Mouse (Mus musculus): Measurements from ENCODE around the gene Acot7. TPM values are rescaled to one million over a fixed set of nuclear protein-coding genes. Genes with fewer than 3 reads are reported as not detected.
A peak's percentile ranks its signal among the peaks of the same experiment; 100 is the strongest.

Acot7 gene
- polyA plus RNA-seq, 1 experiment from 2014 or later: 12.0 TPM

DNA sequence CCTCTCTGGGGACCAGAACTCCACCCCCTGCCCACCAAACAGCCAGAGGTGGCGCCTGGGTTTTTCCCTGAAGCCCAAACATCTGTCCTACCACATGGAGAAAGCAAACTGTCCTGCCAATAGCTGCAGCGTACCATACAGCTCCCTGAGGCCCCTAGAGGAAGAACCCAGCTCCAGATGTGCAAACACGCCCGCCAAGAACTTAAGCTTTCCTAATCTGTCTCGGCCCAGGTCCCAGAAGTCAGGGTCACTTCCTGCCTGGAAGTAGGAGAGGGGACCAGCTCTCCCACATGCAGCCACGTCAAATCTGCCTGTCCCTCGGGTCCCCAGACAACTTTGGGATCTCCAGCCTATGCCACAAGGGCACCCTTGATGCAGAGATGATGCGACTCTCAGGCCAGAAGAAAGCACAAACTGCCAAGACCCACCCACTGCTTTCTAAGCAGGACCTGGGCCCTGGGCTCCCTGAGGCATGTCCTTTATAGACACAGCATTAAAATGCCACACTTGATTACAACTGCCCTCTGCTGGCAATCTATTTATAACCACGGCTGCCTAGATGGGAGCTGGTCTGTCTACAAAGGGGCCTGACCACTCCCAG, 94.6 kb downstream of the Acot7 start:
- peaks cover 31% of the 10 kb centered on the region for H3K27me3 ChIP-seq (ENCODE audit: insufficient read depth, low read length)
- H3K9ac ChIP-seq (replicated peaks): no peak overlapping the region
- DNase-seq (no peak), ATAC-seq (no peak)
- TF ChIP-seq EP300 (IDR thresholded peaks at IDR 0.05; ENCODE audit: low read depth): no peak
- peak; percentile 30; the same call in 1 of the 2 replicates for TF ChIP-seq CTCF (IDR thresholded peaks at IDR 0.05; ENCODE audit: low read depth)
- peaks cover 9% of the 10 kb centered on the region for H3K4me1 ChIP-seq (ENCODE audit: insufficient read depth)
- H3K9me3 ChIP-seq (ENCODE audit: low read length): no peaks in the 10 kb centered on the region
- no peak overlapping the region for H3K4me3 ChIP-seq (ENCODE audit: low read depth, low read length)
- H3K36me3 ChIP-seq (replicated peaks; ENCODE audit: insufficient read depth, low read length): no peaks in the 10 kb centered on the region
- H3K4me2 ChIP-seq (ENCODE audit: low read depth, low read length): no peak overlapping the region
- H3K27ac ChIP-seq (ENCODE audit: low read depth): no peak overlapping the region
- WGBS (ENCODE audit: insufficient replicate concordance): 45% methylated on average over 9 of the region's 9 CpGs

DNA sequence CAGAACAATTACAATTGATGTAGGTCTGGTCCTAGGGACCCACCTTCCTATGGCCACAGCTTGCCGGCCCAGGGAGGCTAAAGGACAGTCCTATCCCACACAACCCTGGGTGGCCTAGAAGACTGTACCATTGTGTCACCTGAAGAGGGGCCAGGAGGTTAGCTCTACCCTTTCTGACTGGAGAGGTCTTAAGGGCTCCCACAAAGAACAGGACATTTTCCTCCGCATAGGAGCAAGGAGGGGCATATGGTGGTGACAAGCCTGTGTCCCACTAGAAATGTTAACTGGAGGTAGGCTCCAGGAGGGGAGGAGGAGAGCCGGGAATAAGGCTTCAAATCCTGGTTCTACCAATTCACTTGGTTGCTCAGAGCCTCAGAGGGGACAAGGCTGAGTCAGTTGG, 95.3 kb downstream of the Acot7 start:
- Histone ChIP-seq H3K27ac (ENCODE audit: low read depth) (no peak overlapping the region), H3K9ac (replicated peaks) (no peak overlapping the region), H3K4me1 (ENCODE audit: insufficient read depth) (peaks cover 9% of the 10 kb centered on the region), H3K27me3 (ENCODE audit: insufficient read depth, low read length) (peaks cover 31% of the 10 kb centered on the region), H3K4me3 (ENCODE audit: low read depth, low read length) (no peak overlapping the region), H3K36me3 (replicated peaks; ENCODE audit: insufficient read depth, low read length) (no peaks in the 10 kb centered on the region), H3K9me3 (ENCODE audit: low read length) (no peaks in the 10 kb centered on the region), H3K4me2 (ENCODE audit: low read depth, low read length) (no peak overlapping the region)
- TF ChIP-seq EP300 (IDR thresholded peaks at IDR 0.05; ENCODE audit: low read depth): no peak
- no peak for TF ChIP-seq CTCF (IDR thresholded peaks at IDR 0.05; ENCODE audit: low read depth)
- no peak for ATAC-seq
- 44% methylated on average over 3 of the region's 3 CpGs for WGBS (ENCODE audit: insufficient replicate concordance)
- DNase-seq: no peak

DNA sequence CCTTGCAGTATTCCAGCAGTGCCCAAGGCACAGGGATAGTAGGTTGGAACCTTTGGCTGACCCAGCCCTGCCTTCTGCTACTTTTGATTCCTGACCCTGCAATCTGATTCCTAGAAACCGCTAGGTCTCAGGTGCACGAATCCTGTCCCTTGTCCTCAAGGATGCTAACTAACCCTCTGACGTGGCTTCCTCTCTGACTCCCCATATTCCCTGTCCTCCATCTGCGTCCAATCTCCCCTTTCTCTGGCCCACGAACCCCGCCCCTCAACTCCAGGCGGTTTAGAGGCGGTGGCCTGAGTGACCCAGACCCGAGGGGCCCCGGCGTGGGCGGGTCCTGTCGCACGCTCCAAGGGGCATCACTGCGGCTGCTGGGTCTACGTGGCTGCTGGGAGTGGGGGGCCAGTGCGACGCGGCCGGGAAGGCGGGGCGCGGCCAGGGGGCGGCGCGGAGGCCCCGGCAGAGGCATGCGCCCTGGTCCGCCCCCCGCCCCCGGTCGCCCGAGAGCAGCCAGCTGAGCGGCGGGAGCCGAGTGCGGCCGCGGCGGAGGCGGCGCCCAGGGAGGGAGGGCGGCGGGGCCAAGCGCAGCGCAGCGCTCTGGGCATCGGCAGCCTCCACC, 95.8 kb downstream of the Acot7 start, which contains the start of gene Gpr153:
Gpr153 (plus strand) TSS at position 612 of the 616 bp plus-strand sequence.
- no peak for DNase-seq
- H3K27ac ChIP-seq (ENCODE audit: low read depth): 0 out of 2 replicates have a peak within 1 kb of the TSS, but pooled peaks have one; percentile 16
- ATAC-seq: 0 out of 2 replicates have a peak, but pooled peaks have one; percentile 19
- TF ChIP-seq EP300 (IDR thresholded peaks at IDR 0.05; ENCODE audit: low read depth) (no peak), CTCF (IDR thresholded peaks at IDR 0.05; ENCODE audit: low read depth) (no peak)
- peak within 1 kb of the TSS; percentile 40 for H3K4me3 ChIP-seq (ENCODE audit: low read depth, low read length)
- H3K4me1 ChIP-seq (ENCODE audit: insufficient read depth): peaks cover 9% of the 10 kb centered on the region
- H3K27me3 ChIP-seq (ENCODE audit: insufficient read depth, low read length): peaks cover 31% of the 10 kb centered on the region
- H3K36me3 ChIP-seq (replicated peaks; ENCODE audit: insufficient read depth, low read length): no peaks in the 10 kb centered on the region
- H3K9ac ChIP-seq (replicated peaks): peak within 1 kb of the TSS; percentile 7; the same call in 1 of the 2 replicates
- no peaks in the 10 kb centered on the region for H3K9me3 ChIP-seq (ENCODE audit: low read length)
- whole genome bisulfite sequencing (ENCODE audit: insufficient replicate concordance): 3% methylated on average over 29 of the region's 48 CpGs
- peak within 1 kb of the TSS; percentile 70 for H3K4me2 ChIP-seq (ENCODE audit: low read depth, low read length)

DNA sequence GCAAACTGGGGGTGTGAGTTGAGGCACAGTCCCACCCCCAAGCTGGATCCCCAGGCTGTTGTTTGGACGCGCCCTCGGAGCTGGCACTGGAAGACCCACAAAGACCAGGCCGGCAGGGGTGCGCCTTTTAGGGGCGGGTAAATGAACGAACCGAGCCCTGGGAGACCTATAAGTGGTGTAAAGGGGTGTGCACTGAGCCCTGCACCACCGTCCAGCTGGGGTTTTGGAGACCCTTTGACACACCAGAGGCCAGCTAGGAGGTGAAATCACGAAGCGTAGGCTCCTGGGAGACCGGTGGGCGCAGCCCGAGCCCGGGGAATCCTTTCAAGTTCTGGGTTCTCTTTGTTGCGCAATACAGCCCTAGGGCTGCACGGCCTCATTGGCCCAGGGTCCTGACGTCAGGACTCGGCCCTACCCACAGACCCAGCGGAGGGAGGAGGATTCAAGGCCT, 96.8 kb downstream of the Acot7 start:
- peak; percentile 43; the same call in 1 of the 2 replicates for ATAC-seq
- Histone ChIP-seq H3K4me3 (ENCODE audit: low read depth, low read length) (peak overlapping the region; percentile 40), H3K27me3 (ENCODE audit: insufficient read depth, low read length) (peaks cover 31% of the 10 kb centered on the region), H3K4me1 (ENCODE audit: insufficient read depth) (peaks cover 9% of the 10 kb centered on the region), H3K9ac (replicated peaks) (peak overlapping the region; percentile 7; the same call in 1 of the 2 replicates), H3K9me3 (ENCODE audit: low read length) (no peaks in the 10 kb centered on the region), H3K36me3 (replicated peaks; ENCODE audit: insufficient read depth, low read length) (no peaks in the 10 kb centered on the region), H3K4me2 (ENCODE audit: low read depth, low read length) (peak overlapping the region; percentile 70), H3K27ac (ENCODE audit: low read depth) (no peak overlapping the region)
- DNase-seq: no peak
- TF ChIP-seq EP300 (IDR thresholded peaks at IDR 0.05; ENCODE audit: low read depth): no peak
- TF ChIP-seq CTCF (IDR thresholded peaks at IDR 0.05; ENCODE audit: low read depth): no peak
- WGBS (ENCODE audit: insufficient replicate concordance): 6% methylated on average over 20 of the region's 20 CpGs

DNA sequence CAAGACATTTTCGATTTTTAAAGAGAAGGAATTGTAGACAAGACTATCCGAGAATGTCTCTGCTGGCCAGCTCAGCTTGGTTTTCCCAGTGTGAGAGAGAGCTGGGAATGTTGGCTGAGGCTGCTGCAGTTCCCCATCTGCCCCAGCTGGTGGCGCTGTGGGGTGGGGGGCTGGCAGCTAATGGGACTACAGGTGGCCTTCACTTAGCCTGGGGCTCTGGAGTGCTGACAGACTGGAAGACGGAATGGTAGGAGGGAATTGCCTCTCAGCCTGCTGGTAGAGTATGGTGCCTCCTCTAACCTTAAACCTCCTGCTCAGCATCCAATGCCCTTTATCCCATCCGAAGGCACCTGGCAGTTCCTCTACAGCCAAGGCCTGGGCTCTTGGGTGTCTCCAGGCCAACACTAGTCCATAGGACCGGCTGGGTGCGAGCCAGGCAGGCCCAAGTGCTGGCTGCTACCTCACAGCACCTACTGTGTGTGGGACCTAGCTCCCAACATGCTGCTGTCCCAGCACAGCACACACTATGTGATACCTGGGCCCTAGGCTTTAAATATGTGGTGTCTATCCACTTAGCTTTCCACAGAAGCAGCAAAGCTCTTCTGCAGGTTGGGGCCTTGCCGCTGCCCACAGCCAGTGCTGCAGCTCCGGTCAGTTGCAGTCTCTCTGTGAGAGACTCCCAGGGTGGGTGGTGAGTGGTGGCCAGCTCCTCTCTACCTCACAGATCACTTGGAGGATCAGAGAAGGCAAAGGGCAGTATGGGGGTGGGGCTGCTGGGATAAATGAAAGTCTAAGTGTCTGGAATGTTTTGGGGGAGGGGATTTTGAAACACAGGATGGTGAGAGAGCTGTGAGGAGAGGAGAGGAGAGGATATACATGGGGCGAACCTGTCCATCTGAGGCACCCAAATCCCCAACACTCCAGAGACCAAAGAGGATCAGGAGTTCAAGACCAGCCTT, 98.7 kb downstream of the Acot7 start:
- 50% methylated on average over 10 of the region's 10 CpGs for WGBS (ENCODE audit: insufficient replicate concordance)
- Histone ChIP-seq H3K36me3 (replicated peaks; ENCODE audit: insufficient read depth, low read length) (no peaks in the 10 kb centered on the region), H3K9me3 (ENCODE audit: low read length) (no peaks in the 10 kb centered on the region), H3K4me3 (ENCODE audit: low read depth, low read length) (no peak overlapping the region), H3K4me1 (ENCODE audit: insufficient read depth) (peaks cover 9% of the 10 kb centered on the region), H3K27ac (ENCODE audit: low read depth) (no peak overlapping the region), H3K27me3 (ENCODE audit: insufficient read depth, low read length) (peaks cover 39% of the 10 kb centered on the region), H3K4me2 (ENCODE audit: low read depth, low read length) (no peak overlapping the region), H3K9ac (replicated peaks) (no peak overlapping the region)
- no peak for DNase-seq
- no peak for ATAC-seq
- TF ChIP-seq CTCF (IDR thresholded peaks at IDR 0.05; ENCODE audit: low read depth) (peak; percentile 69), EP300 (IDR thresholded peaks at IDR 0.05; ENCODE audit: low read depth) (no peak)
